Mouse (Mus musculus) T-cell, adult 2 months (primary cell): Measurements from ENCODE around the gene Ica1.

Experiments
- DNase-seq: peaks from one replicate; pipeline ENCODE4 v3.0.0; 2022; ENCODE audit warnings: low spot score

Gene Ica1

GRCm38 (mm10) chr6:8644703-8645102, 133.6 kb downstream of the Ica1 start:
- DNase-seq, result no peak

GRCm38 (mm10) chr6:8640863-8641262, 137.4 kb downstream of the Ica1 start:
- no peak for DNase-seq

- DNase-seq, result no peak
Measured at GRCm38 (mm10) chr6:8639526-8639925, 138.8 kb downstream of the Ica1 start.

GRCm38 (mm10) chr6:8638899-8639298, 139.4 kb downstream of the Ica1 start:
- no peak for DNase-seq

GRCm38 (mm10) chr6:8638122-8638521, 140.2 kb downstream of the Ica1 start:
- no peak for DNase-seq

- no peak for DNase-seq
Measured at GRCm38 (mm10) chr6:8632701-8633100, 145.6 kb downstream of the Ica1 start.

- DNase-seq, result no peak
Measured at GRCm38 (mm10) chr6:8631986-8632632, 146.2 kb downstream of the Ica1 start.

- no peak for DNase-seq
Measured at GRCm38 (mm10) chr6:8631362-8631761, 146.9 kb downstream of the Ica1 start.

GRCm38 (mm10) chr6:8630531-8630930, 147.8 kb downstream of the Ica1 start:
- no peak for DNase-seq

GRCm38 (mm10) chr6:8628715-8629267, 149.5 kb downstream of the Ica1 start:
- DNase-seq, result no peak

GRCm38 (mm10) chr6:8628226-8628625, 150.1 kb downstream of the Ica1 start:
- DNase-seq, result no peak

GRCm38 (mm10) chr6:8623045-8623444, 155.2 kb downstream of the Ica1 start:
- DNase-seq, result no peak

GRCm38 (mm10) chr6:8619582-8620350, 158.5 kb downstream of the Ica1 start:
- no peak for DNase-seq

- no peak for DNase-seq
Measured at GRCm38 (mm10) chr6:8617369-8617768, 160.9 kb downstream of the Ica1 start.

- DNase-seq, result no peak
Measured at GRCm38 (mm10) chr6:8591665-8592064, 186.6 kb downstream of the Ica1 start.

- DNase-seq, result no peak
Measured at GRCm38 (mm10) chr6:8583892-8584291, 194.4 kb downstream of the Ica1 start.

- no peak for DNase-seq
Measured at GRCm38 (mm10) chr6:8582377-8582776, 195.9 kb downstream of the Ica1 start.
